Mouse (Mus musculus) liver, adult 2 months (tissue): ENCODE data around the gene Uggt1. TPM values are rescaled to one million over a fixed set of nuclear protein-coding genes. Genes with fewer than 3 reads are reported as not detected.

Experiments used
- DNase-seq: peaks from one replicate; pipeline ENCODE4 v3.0.0-alpha.2; 2011; ENCODE audit warnings: low read depth, low spot score; ENCODE audit errors: extremely low read depth
- H3K27ac ChIP-seq: fragments of 200-500 bp; replicated peaks from 2 replicates; pipeline ENCODE4 v1.5.1; 2012; ENCODE audit warnings: low read depth, mild to moderate bottlenecking, control low read depth, inconsistent platforms, low read length; ENCODE audit not compliant: insufficient read depth
- H3K27me3 ChIP-seq: fragments of 200-500 bp; 2 replicates; pipeline ENCODE4 v1.6.1; 2012; ENCODE audit warnings: mild to moderate bottlenecking, moderate library complexity, low read length, inconsistent platforms; ENCODE audit not compliant: control insufficient read depth, insufficient read depth
- H3K36me3 ChIP-seq: fragments of 200-500 bp; 2 replicates; pipeline ENCODE4 v1.6.1; 2012; ENCODE audit warnings: low read length, inconsistent platforms; ENCODE audit not compliant: control insufficient read depth, insufficient read depth
- H3K4me1 ChIP-seq: fragments of 200-500 bp; 2 replicates; pipeline ENCODE4 v1.6.1; 2011; ENCODE audit warnings: low read length; ENCODE audit not compliant: control insufficient read depth, insufficient read depth
- H3K4me3 ChIP-seq: fragments of 200-500 bp; 2 replicates; pipeline ENCODE4 v1.5.1; 2011; ENCODE audit warnings: low read depth, mild to moderate bottlenecking, control low read depth, low read length, moderate library complexity; ENCODE audit not compliant: insufficient read depth
- H3K79me2 ChIP-seq: fragments of 200-500 bp; 2 replicates; pipeline ENCODE4 v1.6.1; 2012; ENCODE audit warnings: inconsistent platforms, mild to moderate bottlenecking, low read length, moderate library complexity; ENCODE audit not compliant: control insufficient read depth, insufficient read depth
- H3K9ac ChIP-seq: fragments of 200-500 bp; 2 replicates; pipeline ENCODE4 v1.6.1; 2012; ENCODE audit warnings: low read depth, mild to moderate bottlenecking, control low read depth, inconsistent platforms, low read length
- CTCF ChIP-seq: fragments of 200-500 bp; IDR thresholded peaks from 2 replicates; pipeline ENCODE4 v1.5.1; 2011; ENCODE audit warnings: low read depth, low read length, control low read depth
- POLR2A ChIP-seq: fragments of 200-500 bp; IDR thresholded peaks from 2 replicates; pipeline ENCODE4 v1.6.1; 2011; ENCODE audit warnings: low read length, control low read depth; ENCODE audit not compliant: insufficient read depth; ENCODE audit errors: extremely low read depth
- WGBS: fragments of 180-500 bp; shearing (Covaris S2); methylation state at CpG from one replicate; pipeline ENCODE4 v1.1.7; 2018; 5-methylcytosine and 5-hydroxymethylcytosine counted together
- polyA plus RNA-seq: library from polyadenylated mRNA; depleted of rRNA; stranded (reverse); fragments of >200 nt; gene quantifications from 2 replicates; pipeline ENCODE4 v1.2.3, GENCODE M21; 2012
- total RNA-seq: library from RNA; depleted of rRNA; stranded (reverse); fragments of >200 nt; gene quantifications from 2 replicates; pipeline ENCODE4 v1.2.3, GENCODE M21; 2014

The Uggt1 gene
- total and polyA plus RNA-seq, 2 experiments = 11.6 to 44.5 TPM

DNA sequence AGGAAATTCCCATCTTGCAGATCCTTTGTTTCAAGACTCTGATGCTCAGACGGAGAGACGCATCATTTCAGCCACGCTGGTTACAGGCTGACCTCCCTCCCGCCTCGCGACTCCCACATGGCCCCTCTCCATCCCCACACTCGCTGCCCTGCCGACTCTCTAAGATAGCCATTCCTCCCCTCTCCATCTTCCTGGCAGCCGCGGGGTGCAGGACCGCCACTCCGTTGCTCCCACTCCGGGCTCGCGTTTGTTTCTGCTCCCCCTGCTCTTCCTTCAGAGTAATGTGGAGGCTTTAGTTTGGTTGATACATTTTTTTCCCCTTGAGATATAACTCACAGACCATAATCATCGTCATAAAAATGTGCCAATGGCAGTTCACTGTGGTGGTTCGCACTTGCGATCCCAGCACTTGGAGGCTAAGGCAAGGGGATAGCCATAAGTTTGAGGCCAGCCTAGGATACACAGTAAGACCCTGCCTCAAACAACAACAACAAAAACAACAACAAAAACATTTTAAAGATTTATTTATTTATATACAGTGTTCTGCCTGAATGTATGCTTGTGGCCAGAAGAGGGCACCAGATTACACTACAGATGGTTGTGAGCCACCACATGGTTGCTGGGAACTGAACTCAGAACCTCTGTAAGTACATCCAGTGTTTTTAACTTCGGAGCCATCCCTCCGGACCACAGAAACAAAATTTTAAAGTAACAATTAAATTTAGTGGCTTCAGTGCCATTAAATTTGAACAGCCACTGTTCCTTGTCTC, 11.5 kb upstream of the Uggt1 start:
- no peaks in the 10 kb centered on the region for H3K79me2 ChIP-seq
- H3K4me1 ChIP-seq = peaks cover 5% of the 10 kb centered on the region; the same call in 1 of the 2 replicates
- H3K9ac ChIP-seq = no peak overlapping the region
- WGBS = 41% methylated on average over 20 of the region's 20 CpGs
- TF ChIP-seq CTCF = no peak
- TF ChIP-seq POLR2A = no peak
- H3K4me3 ChIP-seq = no peak overlapping the region
- H3K36me3 ChIP-seq = no peaks in the 10 kb centered on the region
- H3K27ac ChIP-seq = no peak overlapping the region
- no peaks in the 10 kb centered on the region for H3K27me3 ChIP-seq
- DNase-seq = no peak

DNA sequence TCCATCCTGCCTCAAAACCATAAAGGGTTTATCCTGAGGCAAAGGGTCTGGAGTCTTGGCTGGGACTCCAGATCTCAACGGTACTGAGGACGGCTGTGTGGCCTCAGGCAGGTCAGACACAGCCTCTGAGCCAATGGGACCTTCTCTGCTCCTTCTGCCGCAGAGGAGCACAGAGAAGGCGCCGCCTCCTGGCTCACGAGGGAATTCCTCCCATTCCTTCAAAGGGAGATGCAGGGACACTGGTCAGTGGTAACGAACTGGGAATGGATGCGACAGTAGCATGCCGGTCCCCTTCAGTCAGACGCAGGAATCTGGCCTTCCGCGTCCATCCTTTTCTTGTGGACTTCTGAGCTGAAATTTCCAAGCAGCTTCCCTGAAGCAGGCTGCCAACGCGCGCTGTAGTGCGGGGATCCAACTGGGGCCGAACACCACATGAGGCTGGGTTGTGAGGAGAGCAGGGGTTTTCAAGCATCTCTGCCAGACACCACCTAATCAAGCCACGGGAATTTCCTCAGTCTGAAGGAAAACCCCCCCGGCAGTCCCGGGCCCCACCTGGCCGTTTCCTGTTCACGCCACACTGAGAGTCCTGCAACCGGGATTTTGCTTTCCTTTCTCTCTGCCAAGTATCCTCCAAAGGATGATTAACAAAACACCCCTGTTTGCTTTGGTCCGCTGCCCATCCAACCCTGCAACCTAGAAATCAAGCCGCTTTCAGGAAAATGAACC, 10.3 kb upstream of the Uggt1 start:
- Histone ChIP-seq H3K4me3 (peak overlapping the region; percentile 20), H3K4me1 (peaks cover 5% of the 10 kb centered on the region; the same call in 1 of the 2 replicates), H3K36me3 (no peaks in the 10 kb centered on the region), H3K27me3 (no peaks in the 10 kb centered on the region), H3K9ac (no peak overlapping the region), H3K27ac (no peak overlapping the region), H3K79me2 (no peaks in the 10 kb centered on the region)
- TF ChIP-seq CTCF (peak; percentile 83), POLR2A (no peak)
- peak; percentile 81 for DNase-seq
- WGBS = 10% methylated on average over 25 of the region's 25 CpGs

DNA sequence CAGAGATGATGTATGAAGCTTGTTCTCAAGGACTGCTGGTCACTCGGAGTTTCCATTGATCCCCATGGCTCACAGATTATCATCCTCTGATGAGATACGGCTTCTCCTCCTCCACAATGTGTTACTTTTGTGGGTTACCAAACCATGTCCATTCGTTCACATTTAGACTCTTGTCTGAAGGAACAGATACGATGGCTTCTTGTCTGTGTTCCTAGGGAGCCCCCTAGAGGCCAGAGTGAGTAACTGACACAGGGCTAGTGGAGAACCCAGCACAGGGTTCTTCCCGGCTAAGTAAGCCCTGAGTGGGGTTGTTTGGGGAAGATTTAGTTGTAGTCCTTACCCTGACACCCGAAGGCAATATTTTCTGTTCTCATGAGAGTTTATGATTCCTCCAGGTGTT, 8.3 kb upstream of the Uggt1 start:
- Histone ChIP-seq H3K9ac (no peak overlapping the region), H3K4me3 (no peak overlapping the region), H3K79me2 (no peaks in the 10 kb centered on the region), H3K27ac (no peak overlapping the region), H3K36me3 (no peaks in the 10 kb centered on the region), H3K27me3 (no peaks in the 10 kb centered on the region), H3K4me1 (peaks cover 5% of the 10 kb centered on the region; the same call in 1 of the 2 replicates)
- TF ChIP-seq POLR2A = no peak
- TF ChIP-seq CTCF = peak; percentile 62
- peak; percentile 62 for DNase-seq
- WGBS = 2% methylated on average over 6 of the region's 6 CpGs

DNA sequence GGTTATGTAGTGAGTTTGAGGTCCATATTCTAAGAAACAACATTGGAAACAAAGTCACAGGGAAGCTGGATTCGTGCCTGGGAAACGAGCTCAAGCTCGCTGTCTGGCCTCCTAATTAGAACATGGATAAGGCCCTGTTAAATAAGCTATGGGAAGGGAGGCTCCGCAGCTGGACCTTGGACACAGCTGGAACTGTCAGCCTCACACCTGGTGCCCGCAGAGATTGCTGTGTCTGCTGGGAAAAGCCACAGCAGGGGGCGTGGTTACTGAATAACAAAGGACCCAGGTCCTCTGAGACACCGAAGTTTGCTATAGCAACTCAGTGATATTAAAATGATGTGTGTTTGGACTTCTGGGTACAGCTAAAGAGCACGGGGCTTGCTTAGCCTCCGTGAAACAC, 6.9 kb upstream of the Uggt1 start:
- H3K27me3 ChIP-seq = no peaks in the 10 kb centered on the region
- no peak overlapping the region for H3K4me3 ChIP-seq
- H3K27ac ChIP-seq = no peak overlapping the region
- 34% methylated on average over 9 of the region's 9 CpGs for WGBS
- H3K36me3 ChIP-seq = no peaks in the 10 kb centered on the region
- no peak for TF ChIP-seq CTCF
- H3K9ac ChIP-seq = no peak overlapping the region
- peaks cover 5% of the 10 kb centered on the region; the same call in 1 of the 2 replicates for H3K4me1 ChIP-seq
- no peaks in the 10 kb centered on the region for H3K79me2 ChIP-seq
- no peak for DNase-seq

DNA sequence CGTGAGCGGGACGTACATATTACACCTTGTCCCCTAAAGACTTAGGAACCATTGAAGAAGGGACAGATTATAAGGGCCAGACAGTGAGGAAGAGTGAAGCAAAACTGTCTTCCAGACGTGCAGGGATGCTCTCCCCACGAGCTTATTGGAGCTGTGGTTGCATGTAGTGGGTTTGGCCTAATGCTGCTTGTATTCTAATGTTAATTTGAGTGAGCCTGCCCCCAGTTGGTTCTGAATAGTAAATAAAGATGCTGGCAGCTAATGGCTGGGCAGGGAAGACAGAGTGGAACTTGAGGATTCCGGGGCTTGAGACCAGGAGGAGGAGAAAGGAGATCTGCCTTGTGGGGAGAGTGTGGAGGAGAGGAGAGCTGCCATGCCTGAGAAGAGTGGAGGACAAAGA, 2.2 kb upstream of the Uggt1 start:
- no peak overlapping the region for H3K27ac ChIP-seq
- no peak overlapping the region for H3K9ac ChIP-seq
- DNase-seq = no peak
- H3K4me3 ChIP-seq = no peak overlapping the region
- no peaks in the 10 kb centered on the region for H3K36me3 ChIP-seq
- TF ChIP-seq POLR2A (no peak), CTCF (no peak)
- H3K79me2 ChIP-seq = peaks cover 12% of the 10 kb centered on the region; the same call in 1 of the 2 replicates
- H3K27me3 ChIP-seq = no peaks in the 10 kb centered on the region
- peaks cover 4% of the 10 kb centered on the region for H3K4me1 ChIP-seq
- 73% methylated on average over 6 of the region's 6 CpGs for WGBS

GRCm38 (mm10) chr1:36244828-36245215, 302 bp upstream of the Uggt1 start:
- TF ChIP-seq POLR2A = no peak
- no peak for TF ChIP-seq CTCF
- Histone ChIP-seq H3K27me3 (no peaks in the 10 kb centered on the region), H3K79me2 (peaks cover 28% of the 10 kb centered on the region), H3K36me3 (no peaks in the 10 kb centered on the region), H3K9ac (no peak overlapping the region), H3K27ac (no peak overlapping the region), H3K4me3 (no peak overlapping the region), H3K4me1 (peaks cover 4% of the 10 kb centered on the region)
- no peak for DNase-seq
- WGBS = 89% methylated on average over 4 of the region's 4 CpGs
